Mouse (Mus musculus): Measurements from ENCODE around the gene Yars.

GRCm38 (mm10) chr4:129141560-129142438 is 47.8 kb upstream of the Yars start:
- no peak for TF ChIP-seq CTCF (IDR thresholded peaks at IDR 0.05; ENCODE audit: insufficient read depth, low read depth, low read length)
- TF ChIP-seq POLR2A (IDR thresholded peaks at IDR 0.05; ENCODE audit: insufficient read depth, low read depth, low read length): no peak
